Mouse (Mus musculus): ENCODE results near the gene Nmnat3. TPM values are rescaled to one million over a fixed set of nuclear protein-coding genes. Genes with fewer than 3 reads are reported as not detected.

Nmnat3 gene
- polyA plus RNA-seq, 1 experiment from 2014 or later = 1.7 TPM

DNA sequence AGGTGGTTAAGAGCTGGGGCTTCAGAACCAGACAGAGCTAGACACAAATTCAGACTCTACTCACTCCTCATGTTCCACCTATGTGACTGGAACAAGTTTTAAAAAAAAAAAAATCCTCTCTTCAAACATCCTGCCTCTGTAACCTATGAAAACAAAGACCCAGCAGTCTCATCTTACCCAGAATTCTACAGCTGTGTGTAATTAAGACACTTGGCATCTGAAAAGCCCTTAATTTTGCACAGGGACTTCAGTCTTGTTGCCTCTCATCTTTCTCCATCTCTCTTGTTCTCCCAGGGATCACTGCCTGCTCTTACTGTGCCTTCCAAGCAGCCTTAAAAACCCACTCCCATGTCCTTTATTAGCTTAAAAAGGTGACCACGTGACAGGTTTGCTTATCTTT lies 133.4 kb downstream of the Nmnat3 start:
- WGBS = 88% methylated on average over 1 of the region's 1 CpGs
- ATAC-seq (ENCODE audit: low FRiP score) = no peak

DNA sequence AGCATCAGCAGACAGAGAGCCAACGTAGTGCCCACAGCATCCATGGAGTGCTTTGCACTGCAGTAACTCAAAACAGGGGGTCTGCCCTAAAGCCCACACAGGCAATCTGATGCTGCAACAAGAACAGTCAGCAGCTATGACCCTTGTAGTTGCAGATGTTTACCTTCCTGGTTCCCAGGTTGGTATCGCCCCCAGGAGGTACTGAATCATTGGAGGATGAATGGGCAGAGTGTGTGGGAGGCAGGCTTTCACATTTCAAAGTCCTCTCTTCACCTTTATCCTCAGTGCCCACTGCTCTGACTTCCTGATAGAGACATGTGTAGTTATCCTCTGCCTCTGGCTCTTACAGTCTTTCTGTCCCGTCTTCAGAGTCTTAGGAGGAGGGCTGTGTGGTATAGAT lies 134.7 kb downstream of the Nmnat3 start:
- H3K36me3 ChIP-seq (replicated peaks; ENCODE audit: control insufficient read depth, insufficient read depth) = no peaks in the 10 kb centered on the region
- no peak overlapping the region for H3K4me2 ChIP-seq (replicated peaks)
- 49% methylated on average over 3 of the region's 3 CpGs for WGBS
- H3K9ac ChIP-seq = no peak overlapping the region
- H3K4me3 ChIP-seq (replicated peaks; ENCODE audit: low read length) = no peak overlapping the region
- ATAC-seq (ENCODE audit: low FRiP score) (no peak), DNase-seq (ENCODE audit: low spot score) (no peak)
- H3K4me1 ChIP-seq (replicated peaks; ENCODE audit: control insufficient read depth, insufficient read depth, low read length) = peaks cover 5% of the 10 kb centered on the region
- no peak overlapping the region for H3K27ac ChIP-seq
- peaks cover 4% of the 10 kb centered on the region; the same call in 1 of the 2 replicates for H3K9me3 ChIP-seq (ENCODE audit: control insufficient read depth, low read length)
- peaks cover 2% of the 10 kb centered on the region; the same call in 1 of the 2 replicates for H3K27me3 ChIP-seq (ENCODE audit: control insufficient read depth, insufficient read depth, low read length)

More for the DNA sequence above, 133.4 kb downstream of the Nmnat3 start:
- H3K4me3 ChIP-seq (replicated peaks; ENCODE audit: low read length) = no peak overlapping the region
- no peak for DNase-seq (ENCODE audit: low spot score)
- H3K27ac ChIP-seq = no peak overlapping the region
- no peaks in the 10 kb centered on the region for H3K36me3 ChIP-seq (replicated peaks; ENCODE audit: control insufficient read depth, insufficient read depth)
- no peak overlapping the region for H3K9ac ChIP-seq
- H3K4me2 ChIP-seq (replicated peaks) = no peak overlapping the region
- peaks cover 5% of the 10 kb centered on the region for H3K4me1 ChIP-seq (replicated peaks; ENCODE audit: control insufficient read depth, insufficient read depth, low read length)
- H3K9me3 ChIP-seq (ENCODE audit: control insufficient read depth, low read length) = peaks cover 5% of the 10 kb centered on the region; the same call in 1 of the 2 replicates
- 0 out of 2 replicates have a peak, but pooled peaks cover 2% of the 10 kb centered on the region for H3K27me3 ChIP-seq (ENCODE audit: control insufficient read depth, insufficient read depth, low read length)

DNA sequence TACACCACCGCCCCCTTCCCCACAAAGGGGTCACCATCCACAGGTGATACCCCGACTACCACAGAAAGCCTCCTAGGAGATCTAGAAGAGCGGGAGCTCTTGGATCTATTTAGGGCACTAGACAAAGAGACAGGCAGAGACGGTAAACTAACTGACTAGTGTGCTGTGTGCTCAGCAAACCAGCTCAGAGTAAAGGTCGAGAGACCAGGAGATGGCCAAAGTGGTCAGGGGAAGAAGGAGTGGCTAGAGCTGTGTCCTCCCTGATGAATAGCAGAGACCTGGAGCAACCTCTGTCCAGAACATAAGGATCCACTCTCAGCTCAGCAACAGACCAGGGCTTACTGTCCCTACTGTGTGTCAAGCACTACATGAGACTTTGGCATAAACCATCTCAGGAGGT lies 135.4 kb downstream of the Nmnat3 start, which contains the start of gene Rbp1:
Rbp1 (plus strand) TSS at position 306 of the 400 bp plus-strand sequence.
- WGBS = 76% methylated on average over 5 of the region's 5 CpGs
- DNase-seq (ENCODE audit: low spot score) (no peak), ATAC-seq (ENCODE audit: low FRiP score) (no peak)
- Histone ChIP-seq H3K27ac (no peak within 1 kb of the TSS), H3K9ac (no peak within 1 kb of the TSS), H3K4me1 (replicated peaks; ENCODE audit: control insufficient read depth, insufficient read depth, low read length) (peaks cover 5% of the 10 kb centered on the region), H3K36me3 (replicated peaks; ENCODE audit: control insufficient read depth, insufficient read depth) (no peaks in the 10 kb centered on the region), H3K4me2 (replicated peaks) (0 out of 2 replicates have a peak within 1 kb of the TSS, but pooled peaks have one; percentile 67), H3K9me3 (ENCODE audit: control insufficient read depth, low read length) (no peaks in the 10 kb centered on the region), H3K27me3 (ENCODE audit: control insufficient read depth, insufficient read depth, low read length) (peaks cover 2% of the 10 kb centered on the region; the same call in 1 of the 2 replicates), H3K4me3 (replicated peaks; ENCODE audit: low read length) (no peak within 1 kb of the TSS)

DNA sequence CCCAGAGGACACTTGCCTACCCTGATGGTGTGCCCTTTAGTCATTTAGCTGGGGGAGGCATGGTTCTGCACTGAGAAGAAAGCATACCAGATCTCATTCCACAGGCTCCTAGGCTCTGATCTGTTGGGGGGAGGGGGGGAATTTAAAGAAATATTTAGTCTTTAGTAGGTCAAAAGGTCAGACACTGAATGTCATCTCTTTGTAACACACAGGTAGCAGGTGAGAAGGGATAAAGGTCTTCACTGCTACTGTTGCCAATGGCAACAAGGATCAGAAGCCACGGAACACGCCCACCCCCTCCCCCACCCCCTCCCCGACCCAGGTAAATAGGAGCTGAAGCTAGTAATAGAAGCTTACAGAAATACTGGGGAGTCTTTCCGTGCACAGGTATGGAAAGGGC lies 136.5 kb downstream of the Nmnat3 start:
- DNase-seq (ENCODE audit: low spot score) (no peak), ATAC-seq (ENCODE audit: low FRiP score) (no peak)
- Histone ChIP-seq H3K4me3 (replicated peaks; ENCODE audit: low read length) (no peak overlapping the region), H3K4me2 (replicated peaks) (peak overlapping the region; percentile 67), H3K4me1 (replicated peaks; ENCODE audit: control insufficient read depth, insufficient read depth, low read length) (peaks cover 5% of the 10 kb centered on the region), H3K27ac (no peak overlapping the region), H3K36me3 (replicated peaks; ENCODE audit: control insufficient read depth, insufficient read depth) (no peaks in the 10 kb centered on the region), H3K9ac (no peak overlapping the region), H3K9me3 (ENCODE audit: control insufficient read depth, low read length) (no peaks in the 10 kb centered on the region), H3K27me3 (ENCODE audit: control insufficient read depth, insufficient read depth, low read length) (peaks cover 2% of the 10 kb centered on the region; the same call in 1 of the 2 replicates)
- 16% methylated on average over 4 of the region's 4 CpGs for WGBS

DNA sequence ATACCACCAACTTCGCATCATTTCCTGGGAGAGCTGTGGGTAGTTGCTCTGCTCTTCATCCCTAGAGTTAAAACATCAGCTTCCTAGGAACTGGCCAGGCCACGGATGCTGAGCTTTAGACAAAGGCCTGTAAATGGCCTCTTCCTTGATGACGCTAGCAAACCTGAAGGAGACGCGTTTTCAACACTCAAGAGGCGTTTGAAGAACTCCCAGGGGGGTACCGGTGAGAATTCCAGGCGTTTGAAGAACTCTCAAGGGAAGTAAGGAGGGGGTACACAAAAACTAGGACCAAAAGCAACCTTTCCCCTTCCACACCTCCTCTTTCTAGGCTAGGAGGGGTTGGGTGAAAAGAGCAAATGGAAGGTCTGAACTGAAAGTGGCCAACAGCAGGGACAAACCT lies 137.1 kb downstream of the Nmnat3 start:
- peak overlapping the region; percentile 67 for H3K4me2 ChIP-seq (replicated peaks)
- 0 out of 2 replicates have a peak overlapping the region, but pooled peaks have one; percentile 4 for H3K27ac ChIP-seq
- peak overlapping the region; percentile 40 for H3K4me3 ChIP-seq (replicated peaks; ENCODE audit: low read length)
- no peaks in the 10 kb centered on the region for H3K9me3 ChIP-seq (ENCODE audit: control insufficient read depth, low read length)
- peak overlapping the region; percentile 63 for H3K9ac ChIP-seq
- 3% methylated on average over 8 of the region's 8 CpGs for WGBS
- H3K36me3 ChIP-seq (replicated peaks; ENCODE audit: control insufficient read depth, insufficient read depth) = no peaks in the 10 kb centered on the region
- DNase-seq (ENCODE audit: low spot score) (no peak), ATAC-seq (ENCODE audit: low FRiP score) (0 out of 2 replicates have a peak, but pooled peaks have one; percentile 25)
- H3K4me1 ChIP-seq (replicated peaks; ENCODE audit: control insufficient read depth, insufficient read depth, low read length) = peaks cover 11% of the 10 kb centered on the region
- H3K27me3 ChIP-seq (ENCODE audit: control insufficient read depth, insufficient read depth, low read length) = peaks cover 2% of the 10 kb centered on the region; the same call in 1 of the 2 replicates

DNA sequence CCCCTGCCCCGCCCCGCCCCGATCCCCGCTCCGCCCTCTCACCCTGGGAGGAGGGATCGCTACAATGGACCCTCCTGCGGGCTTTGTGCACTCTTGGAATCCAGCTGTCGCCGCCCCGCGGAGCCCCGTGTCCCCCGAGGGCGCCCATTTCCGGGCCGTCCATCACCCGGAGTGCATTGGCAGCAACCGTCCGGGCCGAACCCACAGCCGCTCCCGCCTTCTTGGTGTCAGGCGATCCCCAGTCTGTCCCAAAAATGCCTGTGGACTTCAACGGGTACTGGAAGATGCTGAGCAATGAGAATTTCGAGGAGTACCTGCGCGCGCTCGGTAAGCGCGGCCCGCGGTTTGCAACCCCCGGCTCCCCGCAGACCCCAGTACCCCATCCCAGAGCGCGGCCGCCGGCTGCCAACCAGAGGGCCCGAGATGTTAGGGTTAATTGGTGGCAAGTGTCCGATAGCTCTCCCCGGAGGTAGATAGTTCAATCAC lies 137.5 kb downstream of the Nmnat3 start:
- peak overlapping the region; percentile 63 for H3K9ac ChIP-seq
- DNase-seq (ENCODE audit: low spot score) = no peak
- no peak overlapping the region for H3K27ac ChIP-seq
- peak overlapping the region; percentile 40 for H3K4me3 ChIP-seq (replicated peaks; ENCODE audit: low read length)
- no peaks in the 10 kb centered on the region for H3K9me3 ChIP-seq (ENCODE audit: control insufficient read depth, low read length)
- no peaks in the 10 kb centered on the region for H3K36me3 ChIP-seq (replicated peaks; ENCODE audit: control insufficient read depth, insufficient read depth)
- peak; percentile 44; the same call in 1 of the 2 replicates for ATAC-seq (ENCODE audit: low FRiP score)
- H3K4me1 ChIP-seq (replicated peaks; ENCODE audit: control insufficient read depth, insufficient read depth, low read length) = peaks cover 16% of the 10 kb centered on the region
- H3K27me3 ChIP-seq (ENCODE audit: control insufficient read depth, insufficient read depth, low read length) = peaks cover 2% of the 10 kb centered on the region; the same call in 1 of the 2 replicates
- 1% methylated on average over 41 of the region's 42 CpGs for WGBS
- peak overlapping the region; percentile 67 for H3K4me2 ChIP-seq (replicated peaks)

DNA sequence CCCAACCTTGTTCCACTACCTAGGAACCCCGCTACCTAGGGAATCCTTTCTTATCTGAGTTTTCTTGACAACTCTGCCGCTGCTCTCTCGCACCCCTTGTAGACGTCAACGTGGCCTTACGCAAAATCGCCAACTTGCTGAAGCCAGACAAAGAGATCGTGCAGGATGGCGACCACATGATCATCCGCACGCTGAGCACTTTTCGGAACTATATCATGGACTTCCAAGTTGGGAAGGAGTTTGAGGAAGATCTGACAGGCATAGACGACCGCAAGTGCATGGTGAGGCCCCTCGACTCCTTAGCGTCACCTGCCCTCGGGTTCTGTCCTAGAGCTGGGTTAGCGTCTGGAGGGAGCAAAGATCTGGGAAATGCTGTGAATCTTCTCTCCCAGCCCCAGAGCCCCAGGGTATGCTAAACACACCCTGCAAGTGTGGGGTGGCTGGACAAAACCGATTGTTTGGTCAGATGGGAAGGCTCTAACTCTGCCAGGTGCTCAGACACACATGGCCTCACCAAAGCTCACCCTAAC lies 138.2 kb downstream of the Nmnat3 start:
- H3K9ac ChIP-seq = no peak overlapping the region; the same call in 1 of the 2 replicates
- H3K9me3 ChIP-seq (ENCODE audit: control insufficient read depth, low read length) = no peaks in the 10 kb centered on the region
- H3K4me1 ChIP-seq (replicated peaks; ENCODE audit: control insufficient read depth, insufficient read depth, low read length) = peaks cover 16% of the 10 kb centered on the region
- H3K36me3 ChIP-seq (replicated peaks; ENCODE audit: control insufficient read depth, insufficient read depth) = no peaks in the 10 kb centered on the region
- H3K27me3 ChIP-seq (ENCODE audit: control insufficient read depth, insufficient read depth, low read length) = peaks cover 2% of the 10 kb centered on the region; the same call in 1 of the 2 replicates
- WGBS = 10% methylated on average over 19 of the region's 19 CpGs
- no peak overlapping the region for H3K27ac ChIP-seq
- ATAC-seq (ENCODE audit: low FRiP score) = no peak
- peak overlapping the region; percentile 40 for H3K4me3 ChIP-seq (replicated peaks; ENCODE audit: low read length)
- peak overlapping the region; percentile 67 for H3K4me2 ChIP-seq (replicated peaks)
- DNase-seq (ENCODE audit: low spot score) = no peak

DNA sequence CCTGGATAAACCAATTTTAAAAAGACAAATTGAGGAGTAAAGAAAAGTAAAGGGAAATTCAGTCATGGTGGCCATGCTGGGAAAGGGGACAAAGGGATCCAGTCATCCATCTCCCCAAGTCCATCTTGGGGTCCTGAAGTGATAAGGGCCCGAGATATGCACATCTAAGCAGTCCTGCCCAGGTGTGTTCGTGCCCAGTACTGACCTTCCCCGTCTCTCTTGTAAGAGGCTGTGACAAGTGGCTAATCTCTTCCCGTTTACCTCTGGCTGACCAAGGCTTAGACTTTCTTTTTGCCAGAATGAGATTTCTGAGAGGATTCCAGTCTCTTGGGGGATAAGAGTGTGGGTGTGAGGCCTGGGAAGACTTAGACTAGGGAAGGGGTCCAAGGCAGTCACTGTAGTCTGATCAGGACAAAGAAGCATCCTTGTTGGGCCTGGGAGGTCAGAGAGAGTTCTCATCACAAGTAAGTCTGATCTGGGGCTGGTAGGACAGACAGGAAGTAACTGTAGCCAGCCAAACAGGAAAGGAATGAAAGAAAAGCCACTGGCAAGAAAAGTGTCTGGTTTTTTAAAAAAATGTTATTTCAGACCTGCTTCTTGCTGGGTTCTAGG lies 140.8 kb downstream of the Nmnat3 start:
- peaks cover 16% of the 10 kb centered on the region for H3K4me1 ChIP-seq (replicated peaks; ENCODE audit: control insufficient read depth, insufficient read depth, low read length)
- H3K36me3 ChIP-seq (replicated peaks; ENCODE audit: control insufficient read depth, insufficient read depth) = no peaks in the 10 kb centered on the region
- H3K27ac ChIP-seq = no peak overlapping the region
- H3K27me3 ChIP-seq (ENCODE audit: control insufficient read depth, insufficient read depth, low read length) = no peaks in the 10 kb centered on the region; the same call in 1 of the 2 replicates
- no peak overlapping the region for H3K4me3 ChIP-seq (replicated peaks; ENCODE audit: low read length)
- no peak overlapping the region for H3K9ac ChIP-seq
- WGBS = 78% methylated on average over 4 of the region's 4 CpGs
- ATAC-seq (ENCODE audit: low FRiP score) = no peak
- H3K9me3 ChIP-seq (ENCODE audit: control insufficient read depth, low read length) = no peaks in the 10 kb centered on the region
- H3K4me2 ChIP-seq (replicated peaks) = peak overlapping the region; percentile 67; the same call in 1 of the 2 replicates
- no peak for DNase-seq (ENCODE audit: low spot score)

DNA sequence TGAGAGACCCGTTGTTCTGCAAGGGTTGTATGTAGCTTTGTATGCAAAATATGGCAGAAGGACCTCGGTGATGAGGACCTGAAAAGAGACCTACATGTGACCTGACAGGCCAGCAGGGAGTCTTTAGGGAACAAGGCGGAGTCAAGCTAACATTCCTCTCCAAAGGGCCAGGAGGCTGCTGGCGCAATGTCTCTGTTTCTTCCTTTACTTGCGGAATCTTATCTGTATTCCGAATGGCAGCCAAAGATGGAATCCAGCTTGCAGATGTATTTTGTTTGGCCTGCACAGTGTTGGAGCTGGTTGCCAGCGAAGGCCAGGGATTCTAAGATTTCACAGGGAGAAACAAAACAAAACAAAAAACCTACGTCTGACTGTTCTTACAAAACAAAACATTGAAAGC lies 141.5 kb downstream of the Nmnat3 start:
- Histone ChIP-seq H3K4me2 (replicated peaks) (no peak overlapping the region), H3K27ac (0 out of 2 replicates have a peak overlapping the region, but pooled peaks have one; percentile 9), H3K9ac (no peak overlapping the region), H3K4me1 (replicated peaks; ENCODE audit: control insufficient read depth, insufficient read depth, low read length) (peaks cover 20% of the 10 kb centered on the region), H3K9me3 (ENCODE audit: control insufficient read depth, low read length) (no peaks in the 10 kb centered on the region), H3K27me3 (ENCODE audit: control insufficient read depth, insufficient read depth, low read length) (no peaks in the 10 kb centered on the region; the same call in 1 of the 2 replicates), H3K36me3 (replicated peaks; ENCODE audit: control insufficient read depth, insufficient read depth) (no peaks in the 10 kb centered on the region), H3K4me3 (replicated peaks; ENCODE audit: low read length) (no peak overlapping the region)
- DNase-seq (ENCODE audit: low spot score) (no peak), ATAC-seq (ENCODE audit: low FRiP score) (no peak)
- WGBS = 65% methylated on average over 8 of the region's 8 CpGs

Data from hindbrain, embryonic 14.5 days (tissue).